Mouse (Mus musculus) thymus, adult 2 months (tissue): ENCODE data around the gene Nepn.

Experiments
- CTCF ChIP-seq: fragments of 200-500 bp; IDR thresholded peaks from 2 replicates; pipeline ENCODE4 v1.5.1; 2012; ENCODE audit warnings: mild to moderate bottlenecking, control low read depth, low read length, moderate library complexity, borderline replicate concordance; ENCODE audit not compliant: control insufficient read depth, poor library complexity, insufficient read depth; ENCODE audit errors: extremely low read depth
- POLR2A ChIP-seq: fragments of 200-500 bp; IDR thresholded peaks from 2 replicates; pipeline ENCODE4 v1.6.1; 2012; ENCODE audit warnings: mild to moderate bottlenecking, low read length, control low read depth, moderate library complexity; ENCODE audit not compliant: control insufficient read depth, poor library complexity, insufficient read depth; ENCODE audit errors: extremely low read depth

GRCm38 (mm10) chr10:52417299-52417997 is 28.7 kb downstream of the Nepn start, which contains the start of gene Nus1:
- TF ChIP-seq POLR2A (no peak; the same call in 1 of the 2 replicates), CTCF (peak; percentile 89)
